ENCODE assay signal across 9 mouse cellular contexts in the genomic region with DNA sequence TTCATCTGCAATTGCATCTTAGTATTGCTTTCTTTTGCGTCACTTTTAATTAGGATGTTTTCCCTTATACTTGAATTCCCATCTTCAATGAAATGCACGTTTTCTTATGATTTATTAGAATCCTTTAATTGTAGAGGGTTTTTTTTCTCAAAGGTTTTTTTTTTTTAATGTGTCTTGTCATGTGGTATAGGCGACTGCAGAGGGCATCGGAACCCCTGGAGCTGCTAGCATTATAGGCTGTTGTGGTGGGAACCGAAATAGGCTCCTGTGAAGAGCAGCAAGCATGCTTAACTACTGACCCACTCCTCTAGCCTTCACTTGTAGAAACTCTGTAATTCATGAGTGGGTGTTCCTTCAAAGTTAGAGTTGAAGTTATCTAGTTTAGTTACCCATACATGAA. TPM values are rescaled to one million over a fixed set of nuclear protein-coding genes. Genes with fewer than 3 reads are reported as not detected.
DNase-seq lines count a peak whose midpoint lies in the region; ATAC-seq and TF ChIP-seq lines count a peak whose summit lies in the region.
"Had no signal": no experiment of that assay in that cellular context is flagged by ENCODE, and none has a peak within 500 bp of the region (broad histone marks: within the 10 kb centered on the region; RNA-seq: fewer than 3 reads in every experiment).

No protein-coding gene starts in this region.

- peak overlapping the region; percentile 74 for H3K4me2 ChIP-seq in hindbrain, embryonic 16.5 days (ENCODE audit: low read length)
- peak overlapping the region; percentile 49 for H3K4me2 ChIP-seq in midbrain, postnatal 0 days (ENCODE audit: low read depth, low read length, poor library complexity, severe bottlenecking)

- no peaks in the 10 kb centered on the region for H3K27me3 ChIP-seq in liver, adult 2 months (ENCODE audit: control insufficient read depth, insufficient read depth, low read length)
- no peaks in the 10 kb centered on the region for H3K27me3 ChIP-seq in hindbrain, embryonic 16.5 days (replicated peaks; ENCODE audit: control insufficient read depth, insufficient read depth, low read length)
- H3K27me3 ChIP-seq in midbrain, postnatal 0 days (ENCODE audit: insufficient read depth, low read length): no peaks in the 10 kb centered on the region

- DNase-seq in liver, adult 2 months (ENCODE audit: extremely low read depth, low read depth, low spot score): no peak
- DNase-seq in liver: no peak
- peak; percentile 20 for DNase-seq in midbrain, postnatal 0 days (ENCODE audit: low spot score)
- no peak for DNase-seq in urinary bladder, postnatal 36 days (ENCODE audit: low spot score in 2 of 2)
- no peak for DNase-seq in left cerebral cortex, postnatal 36 days (ENCODE audit: low spot score in 2 of 2)
- no peak for DNase-seq in urinary bladder, adult 2 months (ENCODE audit: low spot score)

- no peak for TF ChIP-seq CTCF in liver, adult 2 months (IDR thresholded peaks at IDR 0.05; ENCODE audit: low read depth, low read length)
- no peak; the same call in 1 of the 2 replicates for TF ChIP-seq CTCF in bone marrow macrophage, adult 2 months (IDR thresholded peaks at IDR 0.05; ENCODE audit: low read depth, low read length)
- TF ChIP-seq CTCF in midbrain, postnatal 0 days (IDR thresholded peaks at IDR 0.05): peak; percentile 28

- H3K79me2 ChIP-seq in liver, adult 2 months (ENCODE audit: control insufficient read depth, insufficient read depth, low read length): peaks cover 20% of the 10 kb centered on the region; the same call in 1 of the 2 replicates

- peak overlapping the region; percentile 54 for H3K9ac ChIP-seq in liver, adult 2 months (ENCODE audit: low read depth, low read length)
- peak overlapping the region; percentile 100 for H3K9ac ChIP-seq in hindbrain, embryonic 16.5 days (ENCODE audit: low read depth, low read length)
- no peak overlapping the region for H3K9ac ChIP-seq in midbrain, postnatal 0 days (replicated peaks; ENCODE audit: low read length, poor library complexity, severe bottlenecking)

- 8% methylated on average over 5 of the region's 5 CpGs for WGBS in liver, adult 2 months
- 10% methylated on average over 5 of the region's 5 CpGs for WGBS in hindbrain, embryonic 16.5 days
- WGBS in midbrain, postnatal 0 days: 10% methylated on average over 5 of the region's 5 CpGs

- no peak for TF ChIP-seq POLR2A in liver, adult 2 months (IDR thresholded peaks at IDR 0.05; ENCODE audit: extremely low read depth, insufficient read depth, low read length)
- no peak for TF ChIP-seq POLR2A in bone marrow macrophage, adult 2 months (IDR thresholded peaks at IDR 0.05; ENCODE audit: borderline replicate concordance, low read depth, low read length)

- H3K36me3 ChIP-seq in liver, adult 2 months (ENCODE audit: control insufficient read depth, insufficient read depth, low read length): no peaks in the 10 kb centered on the region
- no peaks in the 10 kb centered on the region for H3K36me3 ChIP-seq in hindbrain, embryonic 16.5 days (ENCODE audit: control insufficient read depth, insufficient read depth, low read length)
- no peaks in the 10 kb centered on the region; the same call in 1 of the 2 replicates for H3K36me3 ChIP-seq in midbrain, postnatal 0 days (ENCODE audit: insufficient read depth, low read length)

- peaks cover 36% of the 10 kb centered on the region for H3K4me1 ChIP-seq in liver, adult 2 months (ENCODE audit: control insufficient read depth, insufficient read depth, low read length)
- H3K4me1 ChIP-seq in bone marrow macrophage, adult 2 months (ENCODE audit: control insufficient read depth, insufficient read depth, low read length): peaks cover 37% of the 10 kb centered on the region
- peaks cover 19% of the 10 kb centered on the region for H3K4me1 ChIP-seq in hindbrain, embryonic 16.5 days (ENCODE audit: control insufficient read depth, insufficient read depth, low read depth, low read length)
- peaks cover 5% of the 10 kb centered on the region for H3K4me1 ChIP-seq in midbrain, postnatal 0 days (ENCODE audit: insufficient read depth, low read length)

- peak overlapping the region; percentile 95 for H3K4me3 ChIP-seq in liver, adult 2 months (ENCODE audit: insufficient read depth, low read depth, low read length)
- H3K4me3 ChIP-seq in bone marrow macrophage, adult 2 months (ENCODE audit: insufficient read depth, low read length): peak overlapping the region; percentile 43
- H3K4me3 ChIP-seq in hindbrain, embryonic 16.5 days (ENCODE audit: low read length): peak overlapping the region; percentile 100
- H3K4me3 ChIP-seq in midbrain, postnatal 0 days (ENCODE audit: low read depth, low read length): peak overlapping the region; percentile 99

- no peaks in the 10 kb centered on the region for H3K9me3 ChIP-seq in hindbrain, embryonic 16.5 days (ENCODE audit: control insufficient read depth, low read length)
- H3K9me3 ChIP-seq in midbrain, postnatal 0 days (ENCODE audit: low read length): no peaks in the 10 kb centered on the region

- no peak for ATAC-seq in hindbrain, embryonic 16.5 days
- no peak for ATAC-seq in midbrain, postnatal 0 days (ENCODE audit: low FRiP score)

- intact Hi-C loops in left cerebral cortex, postnatal 36 days (cut with DNase I): no loop called here

- no peak overlapping the region for H3K27ac ChIP-seq in liver, adult 2 months (replicated peaks; ENCODE audit: insufficient read depth, low read depth, low read length)
- no peak overlapping the region for H3K27ac ChIP-seq in bone marrow macrophage, adult 2 months (ENCODE audit: insufficient read depth, low read depth, low read length)
- H3K27ac ChIP-seq in hindbrain, embryonic 16.5 days (ENCODE audit: low read depth, low read length): no peak overlapping the region
- H3K27ac ChIP-seq in midbrain, postnatal 0 days (ENCODE audit: low read depth, low read length): no peak overlapping the region

RNA-seq across cellular contexts. Expression of a gene that starts 1.1 kb away (rescaled TPM):
- 69.9 and 74.3 TPM in 2 replicates for total RNA-seq in liver, adult 2 months (2014; rRNA removed)
- 12.8 and 13.6 TPM in 2 replicates for polyA plus RNA-seq in liver, adult 2 months (2012; rRNA removed)
- polyA plus RNA-seq in bone marrow macrophage, adult 2 months (2012; ENCODE audit: insufficient read depth, insufficient read length, missing spikeins): 194 and 196 TPM in 2 replicates
- 61.7 and 71.2 TPM in 2 replicates for polyA plus RNA-seq in hindbrain, embryonic 16.5 days (2015; fragmentation: Nextera tagmentation; extraction: Ambion mirVana)
- total RNA-seq in midbrain, postnatal 0 days (2014; rRNA removed): 41.5 and 63.6 TPM in 2 replicates
- polyA plus RNA-seq in midbrain, postnatal 0 days (2015; fragmentation: Nextera tagmentation; extraction: Ambion mirVana): 45.9 and 48.0 TPM in 2 replicates
- total RNA-seq in left cerebral cortex, postnatal 36 days (2021): 10 to 100 TPM; 38.1 to 49.2 TPM
- polyA plus RNA-seq in urinary bladder, adult 2 months (2012; rRNA removed): 121 and 126 TPM in 2 replicates

RNA-seq across cellular contexts. Expression of a gene that starts 22.0 kb away (rescaled TPM):
- 56.2 and 59.4 TPM in 2 replicates for total RNA-seq in liver, adult 2 months (2014; rRNA removed)
- polyA plus RNA-seq in liver, adult 2 months (2012; rRNA removed): 11.9 and 13.4 TPM in 2 replicates
- 93.9 and 104 TPM in 2 replicates for polyA plus RNA-seq in bone marrow macrophage, adult 2 months (2012; ENCODE audit: insufficient read depth, insufficient read length, missing spikeins)
- 171 and 196 TPM in 2 replicates for polyA plus RNA-seq in hindbrain, embryonic 16.5 days (2015; fragmentation: Nextera tagmentation; extraction: Ambion mirVana)
- total RNA-seq in midbrain, postnatal 0 days (2014; rRNA removed): 104 and 116 TPM in 2 replicates
- 213 and 236 TPM in 2 replicates for polyA plus RNA-seq in midbrain, postnatal 0 days (2015; fragmentation: Nextera tagmentation; extraction: Ambion mirVana)
- 10 to 100 TPM; 50.3 to 62.8 TPM for total RNA-seq in left cerebral cortex, postnatal 36 days (2021)
- 83.3 and 119 TPM in 2 replicates for polyA plus RNA-seq in urinary bladder, adult 2 months (2012; rRNA removed)

RNA-seq across cellular contexts. Expression of a gene that starts 47.5 kb away (rescaled TPM):
- total RNA-seq in liver, adult 2 months (2014; rRNA removed): 0.07 and 0.09 TPM in 2 replicates
- 0.02 TPM in 1 of 2 replicates, not detected in the other for polyA plus RNA-seq in liver, adult 2 months (2012; rRNA removed)
- polyA plus RNA-seq in bone marrow macrophage, adult 2 months (2012; ENCODE audit: insufficient read depth, insufficient read length, missing spikeins): not detected in 2 replicates
- 0.05 TPM in 1 of 2 replicates, not detected in the other for polyA plus RNA-seq in hindbrain, embryonic 16.5 days (2015; fragmentation: Nextera tagmentation; extraction: Ambion mirVana)
- total RNA-seq in midbrain, postnatal 0 days (2014; rRNA removed): 0.22 TPM in 1 of 2 replicates, not detected in the other
- 0.04 TPM in 1 of 2 replicates, not detected in the other for polyA plus RNA-seq in midbrain, postnatal 0 days (2015; fragmentation: Nextera tagmentation; extraction: Ambion mirVana)
- not detected for total RNA-seq in left cerebral cortex, postnatal 36 days (2021)
- 2.6 TPM in 2 replicates for polyA plus RNA-seq in urinary bladder, adult 2 months (2012; rRNA removed)
- total RNA-seq: hematopoietic stem cell, adult 5-6 weeks had no signal

Comparison
In these comparisons a context has a peak if more than half of its experiments do, and no peak if none do; other contexts are left out.
1. H3K4me3 ChIP-seq: peak in every context shown above with its lines; median percentile 100 in hindbrain, embryonic 16.5 days; 99 in midbrain, postnatal 0 days; 95 in liver, adult 2 months; 43 in bone marrow macrophage, adult 2 months.